Mouse (Mus musculus): ENCODE measurements at regions not wholly inside any gene's neighbourhood (a gene's known extent, or its start where the extent isn't known, plus 50 kb on each side); places are given as distances from the start of the nearest gene placed in this dataset.
"Not testable (repeated sequence)": the region's sequence is repeated elsewhere in the genome, so short reads cannot be mapped to it uniquely, and the experiment has no call there.

DNA sequence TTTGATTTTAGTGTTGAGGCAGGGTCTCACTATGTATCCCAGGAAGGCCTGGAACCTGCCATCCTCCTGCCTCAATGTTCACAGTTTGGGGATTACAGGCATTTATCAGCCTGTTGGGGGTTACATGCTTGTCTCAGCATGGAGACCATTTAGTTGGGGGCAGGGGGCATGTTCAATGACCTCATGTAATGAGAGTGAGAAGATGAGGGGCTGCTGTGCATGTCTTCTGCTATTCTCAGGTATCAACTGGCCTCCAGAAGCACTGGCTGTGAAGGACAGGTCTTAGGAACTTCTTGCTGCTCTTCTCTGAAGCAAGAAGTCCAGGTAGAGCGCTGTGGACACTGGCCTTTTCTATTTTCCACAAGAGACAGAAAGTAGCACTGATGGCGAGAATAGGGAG is 350.9 kb downstream of the Plekhb2 start:
- TF ChIP-seq CTCF (IDR thresholded peaks at IDR 0.05; ENCODE audit: borderline replicate concordance, extremely low read depth, insufficient read depth, insufficient read length) (no peak), POLR2A (IDR thresholded peaks at IDR 0.05; ENCODE audit: borderline replicate concordance, extremely low read depth, insufficient read depth, insufficient read length, poor library complexity, severe bottlenecking) (no peak)
- DNase-seq (ENCODE audit: low read depth) = no peak

GRCm38 (mm10) chr1:35201083-35201879 is 351.5 kb downstream of the Plekhb2 start:
- DNase-seq (ENCODE audit: low read depth) = peak; percentile 23
- no peak for TF ChIP-seq CTCF (IDR thresholded peaks at IDR 0.05; ENCODE audit: borderline replicate concordance, extremely low read depth, insufficient read depth, insufficient read length)
- TF ChIP-seq POLR2A (IDR thresholded peaks at IDR 0.05; ENCODE audit: borderline replicate concordance, extremely low read depth, insufficient read depth, insufficient read length, poor library complexity, severe bottlenecking) = no peak

DNA sequence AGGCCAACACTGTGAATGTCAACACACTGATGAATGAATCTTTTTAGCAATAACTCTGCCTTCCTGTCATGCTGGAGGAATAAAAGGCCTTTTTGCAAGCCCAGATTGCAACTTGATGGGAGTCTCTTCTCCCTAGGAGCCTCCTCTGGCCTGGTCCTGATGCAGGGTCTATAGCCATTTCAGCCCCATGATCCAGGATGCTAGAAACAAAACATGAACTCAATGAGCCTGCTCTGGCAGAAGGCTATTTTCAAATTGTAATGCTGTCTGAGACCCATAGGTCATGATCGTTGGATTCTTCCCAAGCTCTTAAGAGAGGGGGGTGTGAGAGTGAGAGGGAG is 352.1 kb downstream of the Plekhb2 start:
- TF ChIP-seq POLR2A (IDR thresholded peaks at IDR 0.05; ENCODE audit: borderline replicate concordance, extremely low read depth, insufficient read depth, insufficient read length, poor library complexity, severe bottlenecking) = no peak
- no peak for TF ChIP-seq CTCF (IDR thresholded peaks at IDR 0.05; ENCODE audit: borderline replicate concordance, extremely low read depth, insufficient read depth, insufficient read length)
- no peak for DNase-seq (ENCODE audit: low read depth)

- TF ChIP-seq CTCF (IDR thresholded peaks at IDR 0.05; ENCODE audit: borderline replicate concordance, extremely low read depth, insufficient read depth, insufficient read length) (no peak), POLR2A (IDR thresholded peaks at IDR 0.05; ENCODE audit: borderline replicate concordance, extremely low read depth, insufficient read depth, insufficient read length, poor library complexity, severe bottlenecking) (no peak)
- DNase-seq (ENCODE audit: low read depth) = peak; percentile 11
Measured at GRCm38 (mm10) chr1:35202551-35202950, 352.8 kb downstream of the Plekhb2 start.

DNA sequence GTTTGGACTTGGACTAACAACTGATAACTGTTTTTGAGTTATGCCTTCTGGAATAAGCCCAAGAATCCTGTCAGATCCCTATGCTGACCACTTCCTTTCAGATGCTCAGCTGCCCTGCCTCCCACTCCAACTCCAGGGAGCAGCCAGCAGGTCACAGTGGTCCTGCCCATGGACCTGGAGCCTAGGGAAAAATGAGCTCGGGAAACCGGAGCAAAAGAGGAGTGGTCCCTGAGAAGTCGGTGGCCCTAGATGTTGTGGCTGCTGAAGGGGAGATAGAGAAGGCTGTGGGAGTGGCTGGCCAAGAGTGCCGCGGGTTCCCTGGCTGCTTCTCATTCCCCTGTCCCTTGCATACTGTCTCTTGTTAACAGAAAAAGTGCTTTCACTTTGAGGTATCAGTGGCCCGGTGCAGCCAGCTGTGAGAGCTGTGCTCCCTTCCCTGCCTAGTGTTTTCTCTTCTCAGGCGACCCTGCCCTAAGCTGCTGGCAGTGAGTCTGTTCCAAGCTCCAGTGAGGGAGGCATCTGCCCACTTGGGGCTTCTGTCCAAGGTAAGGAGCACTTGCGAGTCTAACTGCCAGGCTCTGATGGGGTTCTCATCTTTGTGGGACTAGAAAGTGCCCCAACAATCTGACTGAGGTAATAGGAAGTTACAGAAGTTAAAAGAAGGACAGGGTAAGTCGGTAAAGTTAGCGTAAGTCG is 357.2 kb downstream of the Plekhb2 start:
- TF ChIP-seq POLR2A (IDR thresholded peaks at IDR 0.05; ENCODE audit: borderline replicate concordance, extremely low read depth, insufficient read depth, insufficient read length, poor library complexity, severe bottlenecking) (no peak), CTCF (IDR thresholded peaks at IDR 0.05; ENCODE audit: borderline replicate concordance, extremely low read depth, insufficient read depth, insufficient read length) (no peak)
- no peak for DNase-seq (ENCODE audit: low read depth)

DNA sequence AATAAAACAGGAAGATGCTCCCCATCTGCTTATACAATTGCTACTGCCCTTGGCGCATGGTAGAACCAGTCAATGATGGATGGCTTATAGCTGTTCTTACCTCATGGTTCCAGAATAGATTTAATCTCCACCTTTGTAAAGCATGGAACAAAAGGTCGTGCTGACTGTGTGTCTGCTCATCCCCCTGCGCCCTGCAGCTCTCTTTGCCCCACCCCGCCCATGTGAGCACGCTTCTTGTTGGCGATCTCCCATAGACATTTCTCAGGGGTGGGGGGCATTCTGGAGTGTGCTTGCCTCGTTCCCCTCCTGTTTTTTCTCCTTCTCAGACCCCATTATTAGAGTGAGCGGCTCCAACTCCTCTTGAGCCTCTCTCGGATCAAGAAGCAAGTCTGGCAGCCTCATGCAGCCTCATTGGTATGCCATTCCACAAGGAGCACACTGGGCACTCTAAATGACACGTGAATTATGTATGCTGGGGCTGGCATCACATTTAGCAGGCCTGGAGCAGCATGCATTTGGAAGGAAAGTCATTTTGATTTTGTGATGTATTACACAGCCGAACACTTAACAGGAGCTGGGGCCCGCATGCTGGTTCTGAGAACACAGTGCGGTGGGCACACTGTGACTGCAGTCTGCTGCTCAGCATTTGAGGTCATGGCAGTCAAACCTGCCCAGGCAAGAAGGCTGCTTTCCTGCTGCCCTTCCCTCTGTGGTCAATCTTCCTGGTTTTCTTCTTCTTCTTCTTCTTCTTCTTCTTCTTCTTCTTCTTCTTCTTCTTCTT is 362.5 kb downstream of the Plekhb2 start:
- DNase-seq (ENCODE audit: low read depth) = peak; percentile 68
- no peak for TF ChIP-seq POLR2A (IDR thresholded peaks at IDR 0.05; ENCODE audit: borderline replicate concordance, extremely low read depth, insufficient read depth, insufficient read length, poor library complexity, severe bottlenecking)
- no peak for TF ChIP-seq CTCF (IDR thresholded peaks at IDR 0.05; ENCODE audit: borderline replicate concordance, extremely low read depth, insufficient read depth, insufficient read length)

- TF ChIP-seq CTCF (IDR thresholded peaks at IDR 0.05; ENCODE audit: borderline replicate concordance, extremely low read depth, insufficient read depth, insufficient read length) (no peak), POLR2A (IDR thresholded peaks at IDR 0.05; ENCODE audit: borderline replicate concordance, extremely low read depth, insufficient read depth, insufficient read length, poor library complexity, severe bottlenecking) (no peak)
- DNase-seq (ENCODE audit: low read depth) = no peak
Measured at GRCm38 (mm10) chr1:35213875-35214274, 364.1 kb downstream of the Plekhb2 start.

DNA sequence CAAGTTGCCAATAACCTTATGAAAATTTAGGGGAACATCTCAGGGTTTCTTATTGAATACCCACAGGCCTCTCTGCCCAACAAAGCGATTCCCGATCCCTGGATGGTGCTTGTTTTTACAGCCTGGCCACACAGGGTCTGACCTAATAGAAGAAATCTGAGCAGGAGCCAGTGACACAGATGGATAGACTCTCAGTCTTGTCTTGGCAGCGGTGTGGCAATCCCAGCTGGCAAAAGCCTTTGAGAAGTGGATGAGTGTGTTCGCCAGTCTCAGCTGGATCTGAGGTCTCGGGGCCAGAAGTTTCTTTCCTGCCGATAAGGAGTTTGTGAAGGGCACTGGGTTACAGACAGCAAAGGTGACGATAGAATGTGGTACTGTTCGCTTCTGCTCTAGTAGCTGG is 366.6 kb downstream of the Plekhb2 start:
- DNase-seq (ENCODE audit: low read depth) = no peak
- TF ChIP-seq CTCF (IDR thresholded peaks at IDR 0.05; ENCODE audit: borderline replicate concordance, extremely low read depth, insufficient read depth, insufficient read length) (no peak), POLR2A (IDR thresholded peaks at IDR 0.05; ENCODE audit: borderline replicate concordance, extremely low read depth, insufficient read depth, insufficient read length, poor library complexity, severe bottlenecking) (no peak)

DNA sequence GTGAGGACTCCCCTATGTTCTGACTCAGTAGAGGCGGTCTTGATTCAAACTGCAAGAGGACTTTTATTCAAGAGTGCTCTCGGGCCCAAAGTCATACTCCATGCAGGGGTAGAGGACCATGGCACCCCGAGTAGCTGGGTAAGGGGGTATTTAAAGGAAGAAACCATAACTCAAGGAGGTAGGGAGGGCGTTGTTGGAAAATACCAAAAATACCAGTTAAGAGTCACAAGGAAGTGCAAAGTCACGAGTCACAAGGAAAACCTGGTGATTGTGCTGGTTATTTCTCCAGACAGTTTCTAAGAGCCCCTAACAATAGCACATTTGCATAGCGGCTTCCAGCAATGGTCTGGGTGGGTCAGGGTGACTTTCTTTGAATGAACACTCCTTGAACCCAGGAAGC is 370.4 kb downstream of the Plekhb2 start:
- not testable (repeated sequence) for DNase-seq (ENCODE audit: low read depth)

DNA sequence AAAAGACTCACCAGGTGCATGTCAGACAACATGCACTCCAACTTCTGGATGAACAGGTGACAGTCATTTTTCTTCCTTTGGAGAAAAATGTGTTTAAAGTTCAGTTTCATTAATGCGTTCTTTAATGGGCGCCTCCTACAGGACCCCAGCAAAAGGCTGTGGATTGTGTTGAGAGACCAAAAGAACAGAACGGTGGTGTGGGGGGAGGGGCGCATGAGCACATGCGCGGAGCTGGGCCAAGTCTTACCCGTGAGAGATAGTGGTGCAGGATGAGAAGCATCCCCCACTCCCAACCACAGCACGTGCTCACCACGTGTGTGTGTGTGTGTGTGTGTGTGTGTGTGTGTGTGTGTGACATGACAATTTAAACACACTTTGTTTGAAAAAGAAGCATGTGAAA is 371.0 kb downstream of the Plekhb2 start:
- TF ChIP-seq POLR2A (IDR thresholded peaks at IDR 0.05; ENCODE audit: borderline replicate concordance, extremely low read depth, insufficient read depth, insufficient read length, poor library complexity, severe bottlenecking) (no peak), CTCF (IDR thresholded peaks at IDR 0.05; ENCODE audit: borderline replicate concordance, extremely low read depth, insufficient read depth, insufficient read length) (no peak)
- no peak for DNase-seq (ENCODE audit: low read depth)

DNA sequence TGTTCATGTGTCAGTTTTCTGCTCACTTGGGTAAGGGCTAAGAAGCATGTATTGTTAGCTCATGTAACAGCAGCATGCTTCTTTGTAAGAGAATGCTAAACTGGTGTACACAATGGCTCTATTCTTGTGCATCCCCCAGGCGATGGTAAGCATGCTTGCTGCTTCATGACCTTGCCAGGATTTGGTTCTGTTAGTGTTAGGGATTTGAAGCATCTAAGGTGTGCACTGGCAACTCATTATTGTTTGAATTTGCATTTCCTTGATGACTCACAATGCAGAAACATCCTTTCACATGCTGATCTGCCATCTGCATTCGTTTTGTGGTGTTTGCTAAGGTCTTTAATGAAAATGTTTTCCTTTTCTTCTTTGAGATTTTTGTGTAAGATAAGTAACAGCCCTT is 382.8 kb downstream of the Plekhb2 start:
- TF ChIP-seq CTCF (IDR thresholded peaks at IDR 0.05; ENCODE audit: borderline replicate concordance, extremely low read depth, insufficient read depth, insufficient read length) = no peak
- TF ChIP-seq POLR2A (IDR thresholded peaks at IDR 0.05; ENCODE audit: borderline replicate concordance, extremely low read depth, insufficient read depth, insufficient read length, poor library complexity, severe bottlenecking) = no peak
- peak; percentile 60 for DNase-seq (ENCODE audit: low read depth)

All from brain, embryonic 14.5 days (tissue).